Mouse (Mus musculus) brain, embryonic 14.5 days (tissue): ENCODE measurements at regions not wholly inside any gene's neighbourhood (a gene's known extent, or its start where the extent isn't known, plus 50 kb on each side); places are given as distances from the start of the nearest gene placed in this dataset.

Experiments used
- CTCF ChIP-seq: fragments of 200-500 bp; IDR thresholded peaks from 2 replicates; pipeline ENCODE4 v1.5.1; 2012; ENCODE audit warnings: inconsistent platforms, mild to moderate bottlenecking, moderate library complexity, borderline replicate concordance; ENCODE audit not compliant: insufficient read depth, insufficient read length; ENCODE audit errors: extremely low read depth
- POLR2A ChIP-seq: fragments of 200-500 bp; IDR thresholded peaks from 2 replicates; pipeline ENCODE4 v1.6.1; 2012; ENCODE audit warnings: mild to moderate bottlenecking, inconsistent platforms, borderline replicate concordance; ENCODE audit not compliant: poor library complexity, insufficient read depth, insufficient read length, severe bottlenecking; ENCODE audit errors: extremely low read depth

DNA sequence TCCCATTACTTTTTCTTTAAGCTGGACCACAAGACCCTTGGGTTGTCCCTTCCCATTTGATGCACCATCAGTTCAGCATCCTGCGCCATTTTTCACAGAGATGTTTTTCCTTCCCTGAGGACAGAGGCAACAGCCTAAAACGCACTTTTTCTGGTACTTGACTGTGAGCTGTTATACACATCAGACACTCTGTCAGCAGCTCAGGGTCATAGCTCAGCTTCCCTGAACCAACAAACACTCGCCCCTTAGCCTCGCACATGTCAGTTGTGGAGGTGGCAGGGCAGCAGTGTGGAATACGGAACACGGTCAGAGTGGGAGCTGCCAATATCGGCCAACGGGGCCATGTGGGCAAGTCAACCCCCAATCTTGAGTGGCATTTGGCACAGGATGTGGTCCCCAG lies 59.1 kb upstream of the Slc35c1 start:
- TF ChIP-seq POLR2A (no peak), CTCF (no peak)
